Comparison of ENCODE assay signal across 33 mouse cellular contexts in genomic region chr8:96542215-96542614, GRCm38 (mm10).
"Had no signal": no experiment of that assay in that cellular context is flagged by ENCODE, and none has a peak within 500 bp of the region (broad histone marks: within the 10 kb centered on the region; RNA-seq: fewer than 3 reads in every experiment).

No protein-coding gene starts in this region.

- H3K9ac ChIP-seq: heart, embryonic 12.5 days; heart, embryonic 13.5 days; heart, embryonic 15.5 days; hindbrain, embryonic 12.5 days; hindbrain, embryonic 13.5 days; hindbrain, embryonic 14.5 days; hindbrain, embryonic 15.5 days; kidney, embryonic 15.5 days had no signal

- H3K9me3 ChIP-seq: heart, embryonic 10.5 days; heart, embryonic 12.5 days; heart, embryonic 13.5 days; heart, embryonic 15.5 days; hindbrain, embryonic 10.5 days; hindbrain, embryonic 12.5 days; hindbrain, embryonic 13.5 days; hindbrain, embryonic 15.5 days; kidney, embryonic 15.5 days had no signal

- H3K27me3 ChIP-seq: heart, embryonic 12.5 days; heart, embryonic 13.5 days; heart, embryonic 15.5 days; hindbrain, embryonic 12.5 days; hindbrain, embryonic 13.5 days; hindbrain, embryonic 15.5 days; kidney, embryonic 15.5 days had no signal

- ATAC-seq: hindbrain, embryonic 16.5 days; hindbrain, postnatal 0 days; inflammation-experienced regulatory T-cells, adult 6 months had no signal

- H3K36me3 ChIP-seq: heart, embryonic 10.5 days; heart, embryonic 12.5 days; heart, embryonic 13.5 days; heart, embryonic 15.5 days; hindbrain, embryonic 10.5 days; hindbrain, embryonic 12.5 days; hindbrain, embryonic 13.5 days; hindbrain, embryonic 15.5 days; kidney, embryonic 15.5 days had no signal

- H3K4me1 ChIP-seq: heart, embryonic 10.5 days; heart, embryonic 12.5 days; heart, embryonic 13.5 days; heart, embryonic 15.5 days; hindbrain, embryonic 10.5 days; hindbrain, embryonic 12.5 days; hindbrain, embryonic 13.5 days; hindbrain, embryonic 15.5 days; kidney, embryonic 15.5 days had no signal

- H3K4me3 ChIP-seq: heart, embryonic 10.5 days; heart, embryonic 12.5 days; heart, embryonic 13.5 days; heart, embryonic 15.5 days; hindbrain, embryonic 10.5 days; hindbrain, embryonic 12.5 days; hindbrain, embryonic 13.5 days; hindbrain, embryonic 15.5 days; kidney, embryonic 15.5 days; layer of hippocampus, adult 2 months; left cerebral cortex, adult 2 months had no signal

- H3K27ac ChIP-seq: heart, embryonic 10.5 days; heart, embryonic 13.5 days; heart, embryonic 15.5 days; hindbrain, embryonic 10.5 days; hindbrain, embryonic 12.5 days; hindbrain, embryonic 13.5 days; hindbrain, embryonic 14.5 days; hindbrain, embryonic 15.5 days; hindbrain, postnatal 0 days; kidney, embryonic 15.5 days; kidney, postnatal 0 days; layer of hippocampus, adult 2 months; left cerebral cortex, adult 2 months had no signal

- DNase-seq: heart, postnatal 10 days; heart, postnatal 14 days; heart, postnatal 36 days; heart, postnatal 4 days; kidney, adult 11 months; kidney, adult 18-20 months; kidney, adult 2 months; kidney, adult 8-10 months; kidney, adult 9 months; kidney, postnatal 10 days; kidney, postnatal 14 days; kidney, postnatal 25 days; kidney, postnatal 36 days; kidney, postnatal 4 days; layer of hippocampus, adult 9-11 months; layer of hippocampus, postnatal 36 days had no signal

- H3K4me2 ChIP-seq: heart, embryonic 11.5 days; heart, embryonic 12.5 days; heart, embryonic 13.5 days; heart, embryonic 15.5 days; hindbrain, embryonic 12.5 days; hindbrain, embryonic 13.5 days; hindbrain, embryonic 14.5 days; hindbrain, embryonic 15.5 days; kidney, embryonic 15.5 days had no signal
